Mouse (Mus musculus): Measurements from ENCODE around the gene Otoa.

Otoa gene

DNA sequence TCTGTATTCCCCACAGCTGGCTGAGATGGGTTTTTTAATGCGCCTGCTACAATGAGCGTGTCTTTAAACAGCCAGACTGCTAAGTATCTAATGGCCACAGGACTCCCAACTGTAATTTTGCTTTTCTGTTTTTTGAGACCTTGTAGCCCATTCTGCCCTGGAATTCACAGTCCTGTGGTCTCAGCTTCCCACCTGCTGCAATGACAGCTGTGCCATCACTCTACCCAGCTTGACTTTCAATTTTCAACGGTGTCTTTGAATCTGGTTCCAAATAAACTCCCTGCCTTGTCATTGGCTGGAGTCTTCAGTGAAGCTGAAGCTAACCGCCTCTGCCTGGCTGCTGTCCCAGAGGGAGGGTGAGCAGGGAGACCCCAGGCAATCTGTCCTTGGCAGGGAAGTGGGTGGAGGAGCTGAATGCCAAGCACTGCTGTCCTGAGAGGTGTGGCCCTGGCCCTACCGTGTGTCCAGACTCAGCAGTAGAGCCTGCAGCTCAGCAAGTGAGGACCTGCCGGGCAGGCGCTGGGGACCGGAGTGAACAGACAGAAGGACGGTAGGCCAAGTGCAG, 1.6 kb downstream of the Otoa start:
- DNase-seq: no peak

DNA sequence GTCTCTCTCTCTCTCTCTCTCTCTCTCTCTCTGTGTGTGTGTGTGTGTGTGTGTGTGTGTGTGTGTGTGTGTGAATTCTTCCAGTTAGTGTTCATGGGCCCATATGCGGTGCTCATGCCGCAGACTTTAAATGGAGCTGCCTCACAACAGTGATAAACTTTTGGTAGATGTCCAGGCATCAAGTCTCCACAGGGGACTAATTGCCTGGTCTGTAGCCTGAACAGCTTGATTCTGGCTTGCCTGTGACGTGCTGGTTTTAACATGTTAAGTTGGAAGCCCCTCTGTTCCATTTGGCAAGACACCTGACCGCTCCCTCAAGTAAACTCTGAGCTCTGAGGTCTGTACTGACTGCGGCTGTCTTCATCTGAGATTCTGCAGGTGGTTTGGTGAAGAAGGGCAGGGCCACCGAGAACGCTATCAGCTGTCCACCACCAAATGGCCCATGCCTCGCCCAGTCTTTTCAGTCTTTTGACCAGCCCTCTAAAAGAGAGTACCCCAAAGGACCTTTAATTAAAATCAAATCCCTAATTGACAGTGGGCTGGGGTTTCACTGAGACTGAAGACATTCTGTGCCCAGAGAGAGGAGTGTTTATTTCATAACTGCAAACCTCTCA, 3.5 kb downstream of the Otoa start:
- DNase-seq: no peak

DNA sequence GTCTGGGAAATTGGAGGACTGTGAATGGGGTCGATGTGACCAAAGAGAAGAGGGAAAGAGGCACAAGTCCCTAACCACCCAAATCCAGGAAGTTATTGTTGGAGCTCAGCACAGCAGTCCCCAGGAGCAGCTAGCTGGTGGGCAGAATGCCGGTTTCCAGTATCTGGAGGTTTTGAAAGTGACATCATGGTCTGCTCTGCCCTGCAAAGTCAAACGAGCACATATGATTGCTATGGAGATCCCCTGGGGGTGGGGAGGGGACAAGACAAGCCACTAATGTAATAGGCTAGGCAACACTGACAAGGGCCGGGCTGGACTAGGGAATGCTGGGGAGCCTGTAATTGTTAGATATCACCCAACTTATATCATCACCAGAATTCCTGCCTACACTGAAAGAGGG, 4.0 kb downstream of the Otoa start:
- DNase-seq: no peak

DNA sequence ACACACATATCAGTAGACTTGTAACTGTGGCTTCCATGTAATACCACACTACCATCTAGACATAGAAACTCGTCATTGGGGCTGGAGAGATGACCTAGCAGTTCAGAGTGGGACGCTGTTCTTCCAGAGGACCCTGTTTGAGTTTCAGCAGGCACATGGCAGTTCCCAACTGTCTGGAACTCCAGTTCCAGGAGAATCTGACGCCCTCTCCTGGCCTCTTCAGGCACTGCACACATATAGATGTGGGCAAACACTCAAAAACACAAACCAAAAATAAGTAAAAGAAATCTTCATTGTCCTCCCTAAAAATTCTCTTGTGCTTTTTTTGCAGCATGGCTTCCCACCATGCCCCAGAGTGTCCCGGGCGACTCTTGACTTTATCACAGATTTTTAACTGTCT, 7.3 kb downstream of the Otoa start:
- DNase-seq: peak; percentile 28

DNA sequence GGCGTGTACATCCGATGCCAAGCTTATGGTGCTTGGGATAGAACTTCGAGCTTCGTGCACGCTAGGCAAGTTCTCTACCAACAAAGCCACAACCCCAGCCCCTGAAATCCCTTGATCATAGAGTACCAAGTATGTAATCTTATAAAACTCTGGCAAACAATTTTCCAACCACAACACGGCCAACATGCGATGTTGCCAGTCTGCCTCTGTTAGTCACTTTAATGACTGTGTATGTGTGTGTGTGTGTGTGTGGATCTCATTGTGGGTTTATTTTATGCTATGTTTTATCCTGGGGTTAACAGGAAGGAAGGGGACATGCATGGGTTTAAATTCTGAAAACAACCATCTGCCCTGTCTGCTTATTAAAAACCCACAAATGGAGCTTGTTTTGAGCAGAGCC, 9.3 kb downstream of the Otoa start:
- no peak for DNase-seq

DNA sequence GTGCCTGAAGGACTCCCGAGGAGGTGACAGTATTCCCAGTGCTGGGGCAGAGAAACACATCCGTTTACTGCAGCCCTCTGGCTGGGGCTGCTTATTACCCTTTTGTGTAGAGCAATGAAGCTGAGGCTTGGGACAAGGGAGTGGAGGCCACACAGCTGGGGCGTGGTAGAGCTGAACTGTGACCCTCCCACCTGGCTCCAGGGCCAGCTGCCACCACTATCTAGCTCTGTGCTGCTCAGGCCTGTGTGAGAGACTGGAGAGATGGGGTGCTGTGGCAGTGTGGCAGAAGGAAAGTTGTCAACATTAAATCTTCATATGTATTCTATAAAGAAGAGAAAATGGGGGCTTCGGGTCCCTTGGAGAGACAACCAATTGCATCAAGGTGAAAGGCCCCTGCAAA, 11.6 kb downstream of the Otoa start:
- no peak for DNase-seq

DNA sequence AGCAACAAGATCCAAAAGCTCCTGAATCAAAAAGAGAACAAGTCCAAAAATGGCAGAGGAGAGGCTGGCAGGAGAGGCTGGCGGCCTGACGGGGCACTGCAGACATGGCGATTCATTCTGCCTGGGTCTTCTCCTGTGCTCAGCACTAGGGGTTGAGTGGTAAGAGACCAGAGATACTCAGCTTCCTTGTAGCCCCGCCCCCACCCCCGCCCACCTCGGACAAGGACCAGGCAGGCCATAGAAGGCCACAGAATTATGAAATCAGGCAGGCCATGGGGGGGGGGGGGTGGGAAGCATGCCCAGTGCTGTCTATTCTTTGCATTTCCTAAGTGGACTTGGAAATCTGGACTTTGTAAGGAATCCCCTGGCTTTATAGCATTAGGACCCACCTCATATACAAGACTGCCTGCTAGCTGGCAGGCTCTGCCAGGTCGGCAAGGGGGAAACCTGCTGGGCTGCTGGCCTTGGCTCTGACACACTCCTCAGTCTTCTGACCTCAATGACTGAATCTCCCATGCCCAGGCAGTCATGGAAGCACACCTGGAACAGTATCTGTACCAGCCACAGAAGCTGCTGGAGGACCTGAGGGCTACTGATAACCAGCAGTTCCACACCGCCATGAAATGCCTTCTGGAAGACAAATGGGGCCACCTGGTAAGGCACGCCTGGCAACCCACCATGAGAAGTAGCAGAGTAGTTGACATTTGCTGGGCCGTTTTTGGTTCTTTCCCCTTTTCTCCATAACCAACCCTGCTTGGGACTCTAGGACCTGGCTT, 17.4 kb downstream of the Otoa start:
- no peak for DNase-seq

DNA sequence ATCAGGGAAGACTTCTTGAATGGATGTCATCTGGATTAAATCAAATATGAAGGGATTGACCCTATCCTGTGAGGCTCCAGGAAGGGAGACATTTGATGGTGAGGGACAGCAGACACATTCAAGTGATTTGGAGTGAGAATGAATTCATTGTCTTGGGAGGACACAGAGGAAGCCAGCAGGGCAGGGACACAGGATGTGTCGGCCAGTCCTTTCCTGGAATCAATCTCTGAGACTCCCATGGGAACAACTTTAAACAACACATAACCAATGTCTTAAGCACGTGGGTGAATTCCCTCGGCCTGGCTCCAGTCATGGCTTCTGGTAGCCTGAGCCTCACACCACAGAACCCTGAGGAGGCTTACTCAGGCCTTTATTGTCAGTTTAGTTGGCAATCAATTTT, 26.4 kb downstream of the Otoa start:
- no peak for DNase-seq

DNA sequence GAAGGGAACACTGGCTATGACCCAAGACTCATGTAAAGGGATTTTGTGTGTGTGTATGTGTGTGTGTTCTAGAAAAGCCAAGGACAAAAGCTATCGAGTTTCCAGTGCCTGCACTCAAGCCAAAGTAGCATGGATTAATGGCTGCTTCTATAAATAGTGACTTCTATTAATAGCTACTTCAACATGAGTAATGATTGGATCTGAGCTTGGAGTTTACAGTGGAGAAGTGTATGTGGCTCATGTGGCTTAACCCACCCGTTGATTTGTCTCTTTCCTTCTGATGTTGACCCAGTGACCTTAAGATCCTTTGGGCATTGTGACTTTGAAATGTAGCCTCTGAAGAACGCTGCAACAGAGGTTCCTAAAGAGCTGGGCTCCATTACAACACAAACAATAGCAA, 29.9 kb downstream of the Otoa start:
- no peak for DNase-seq

DNA sequence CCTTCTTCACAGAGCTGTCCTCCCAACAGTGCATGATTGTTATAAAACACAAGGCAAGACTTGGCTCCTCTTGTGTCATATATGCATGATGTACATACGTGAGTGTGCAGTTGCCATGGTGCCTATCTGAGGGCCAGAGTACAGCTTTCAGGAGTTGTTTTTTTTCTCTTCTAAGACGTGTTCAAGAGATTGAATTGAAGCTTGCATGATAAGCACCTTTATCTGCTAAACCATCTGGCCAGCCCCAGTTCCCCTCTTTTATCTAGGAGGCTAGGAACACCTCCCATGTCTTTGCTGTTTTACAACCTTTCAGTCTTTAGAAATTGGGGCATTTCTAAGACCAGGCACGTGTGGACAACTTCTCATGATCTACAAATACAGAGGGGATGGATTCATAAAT, 30.3 kb downstream of the Otoa start:
- DNase-seq: no peak

DNA sequence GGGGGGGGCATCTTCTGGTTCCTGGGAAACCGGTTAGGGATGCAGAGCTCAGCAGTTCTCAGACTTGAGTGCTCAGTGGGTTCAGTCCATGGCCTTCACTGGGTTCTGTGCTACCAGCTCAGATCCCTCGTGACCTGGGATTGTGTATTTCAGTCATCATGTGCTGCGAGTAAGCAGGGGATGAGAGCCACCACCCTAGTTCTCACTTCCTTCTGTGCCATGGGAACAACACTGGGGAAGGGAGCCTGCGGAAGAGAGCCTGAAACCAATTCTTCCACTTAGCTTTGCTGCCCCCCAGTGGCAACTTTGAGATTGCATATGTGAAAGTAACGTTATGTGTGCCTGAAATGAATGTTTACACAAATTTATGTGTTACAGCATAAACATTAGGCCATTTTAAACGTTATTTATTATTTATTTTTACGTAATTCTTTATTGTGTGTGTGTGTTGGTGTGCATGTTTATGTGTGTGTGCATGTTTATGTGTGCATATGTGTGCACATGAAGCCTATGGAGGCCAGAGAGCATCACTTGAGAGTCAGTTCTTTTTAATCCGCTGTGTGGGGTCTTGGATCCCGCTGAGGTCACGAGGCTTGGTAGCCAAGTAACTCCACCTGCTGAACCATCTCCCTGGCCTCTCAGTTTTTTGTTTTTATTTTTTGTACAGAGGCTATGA, 38.8 kb downstream of the Otoa start:
- DNase-seq: peak; percentile 83

DNA sequence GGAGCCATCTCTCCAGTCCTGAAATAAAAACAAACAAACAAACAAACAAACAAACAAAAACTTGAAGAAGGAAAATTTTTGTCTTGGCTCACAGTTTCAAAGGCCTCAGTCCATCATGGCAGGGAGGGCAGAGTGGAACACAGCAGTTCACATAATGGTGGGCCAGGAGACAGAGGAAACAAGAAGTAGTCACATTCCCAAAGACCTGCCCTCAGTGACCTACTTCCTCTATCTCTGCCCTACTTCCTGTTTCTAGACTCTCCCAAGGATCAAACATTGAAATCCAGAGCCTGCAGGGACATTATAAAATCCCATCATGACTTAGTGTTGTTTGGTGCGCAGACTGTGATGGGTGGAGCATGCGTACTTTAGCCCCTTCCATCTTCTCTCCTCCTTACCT, 49.4 kb downstream of the Otoa start:
- DNase-seq: no peak

DNA sequence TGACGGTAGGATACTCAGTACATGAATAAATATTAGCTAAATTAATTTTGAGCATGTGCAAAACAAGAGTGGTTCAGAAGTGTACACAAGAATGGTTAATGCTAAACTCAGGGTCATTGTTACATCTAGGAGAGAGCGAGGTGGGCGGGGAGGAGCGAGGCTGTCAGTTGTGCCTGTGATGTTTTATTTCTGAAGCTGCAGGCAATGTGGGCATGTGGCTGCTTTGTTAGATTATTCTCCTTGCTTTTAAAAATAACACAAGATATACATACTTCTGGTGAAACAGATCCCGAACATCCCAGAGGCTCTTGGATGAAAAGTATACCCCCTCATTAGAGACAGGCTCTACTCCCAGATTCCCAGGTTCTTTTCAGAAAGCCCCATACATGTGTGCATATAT, 59.8 kb downstream of the Otoa start:
- no peak for DNase-seq

DNA sequence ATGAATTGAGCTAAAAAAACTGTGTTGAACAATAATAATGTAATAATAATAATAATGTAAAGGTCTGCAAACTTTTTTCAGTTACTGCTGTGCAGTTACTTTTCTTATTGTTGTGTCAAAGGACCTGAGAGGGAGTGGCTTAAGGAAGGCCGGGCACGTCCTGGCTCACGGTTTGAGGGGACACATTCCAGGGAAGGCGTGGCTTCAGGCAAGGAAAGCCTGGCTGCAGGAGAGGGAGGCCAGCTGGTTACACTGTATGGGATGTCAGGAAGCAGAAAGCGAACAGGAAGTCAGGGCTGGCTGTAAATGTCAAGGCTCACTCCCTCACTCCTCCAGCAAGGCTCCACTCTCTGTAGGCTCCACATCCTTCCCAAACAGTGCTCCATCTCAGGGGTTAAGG, 69.2 kb downstream of the Otoa start:
- DNase-seq: no peak

DNA sequence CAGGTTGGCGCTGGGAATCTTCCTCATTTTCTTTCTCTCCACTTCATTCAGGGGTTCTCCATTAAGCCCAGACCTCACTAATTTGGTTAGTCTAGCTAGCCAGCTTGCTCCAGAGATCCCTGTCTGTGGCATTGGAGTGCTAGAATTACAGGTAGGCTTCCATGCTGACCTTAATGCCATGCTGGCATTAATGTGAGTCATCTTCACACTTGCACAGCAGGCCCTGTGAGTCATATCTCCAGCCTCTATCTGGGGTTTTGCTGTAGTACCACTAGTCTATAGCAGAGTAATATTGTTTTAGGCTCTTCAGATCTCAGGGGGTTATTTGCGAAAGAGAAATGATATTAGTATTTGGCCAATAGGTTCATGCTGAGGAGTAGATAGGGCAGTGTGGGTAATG, 70.7 kb downstream of the Otoa start:
- DNase-seq: no peak

DNA sequence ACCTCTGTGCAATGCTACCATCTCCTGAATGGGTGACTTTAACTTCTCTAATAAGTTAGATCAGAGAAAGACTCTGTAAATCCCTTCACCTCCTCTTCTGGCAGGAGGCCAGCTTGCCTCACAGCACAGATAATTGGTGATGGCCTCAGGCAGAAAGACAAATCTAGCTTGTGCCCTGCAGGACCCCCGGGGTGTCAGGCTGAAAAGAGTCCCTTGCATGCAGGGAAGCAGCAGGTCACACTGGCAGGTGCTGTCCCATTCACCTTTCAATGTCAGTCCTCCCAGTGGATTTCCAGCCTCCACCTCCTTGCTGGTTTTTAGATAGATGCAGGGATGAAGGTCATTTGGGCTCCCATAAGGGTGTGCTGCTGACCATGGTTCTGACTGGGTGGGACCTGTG, 84.2 kb downstream of the Otoa start:
- no peak for DNase-seq

DNA sequence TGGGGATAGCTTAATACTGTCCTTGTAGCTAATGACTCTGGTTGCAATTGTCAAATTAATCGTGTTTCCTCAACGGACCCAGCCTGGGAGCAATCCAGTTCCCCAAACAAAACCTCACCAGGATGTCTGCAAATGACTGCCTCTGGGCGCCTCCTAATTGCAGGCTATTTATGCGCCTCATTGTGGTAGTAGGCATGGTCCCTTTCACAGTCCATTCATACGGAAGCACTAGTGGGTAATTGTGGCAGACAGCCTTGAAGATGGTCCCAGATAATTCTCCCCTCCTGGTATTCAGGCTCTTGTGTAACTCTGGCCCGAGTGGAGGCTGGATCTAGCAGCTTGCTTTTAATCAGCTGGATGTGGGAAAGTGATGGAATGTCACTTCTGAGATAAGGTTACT, 90.4 kb downstream of the Otoa start:
- no peak for DNase-seq

DNA sequence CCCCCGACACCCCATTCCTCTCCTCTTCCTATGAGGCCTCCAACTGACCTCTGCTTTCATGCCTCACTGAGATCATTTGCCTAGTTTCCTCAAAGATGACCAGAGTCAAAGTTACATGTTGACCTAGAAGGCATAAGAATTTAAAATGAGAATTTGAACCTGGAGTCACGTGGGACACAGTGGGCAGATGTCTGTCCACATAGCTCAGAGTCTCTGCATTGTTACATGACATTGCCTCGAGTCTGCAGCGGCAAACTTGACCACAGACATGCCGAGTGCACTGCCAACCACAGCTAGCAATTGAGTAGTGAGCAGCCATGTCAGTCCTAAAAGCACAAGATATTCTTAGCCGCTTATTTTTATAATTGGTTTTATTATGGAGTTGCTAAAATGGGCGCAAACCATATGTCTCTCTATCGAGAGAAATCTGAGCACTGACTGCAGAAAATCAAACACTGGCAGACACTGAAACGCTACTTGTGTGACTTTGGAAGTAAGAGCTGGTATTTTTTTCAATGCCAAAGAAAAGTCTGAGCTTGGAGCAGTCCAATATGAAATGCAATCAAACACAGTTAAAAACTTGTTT, 105.8 kb downstream of the Otoa start:
- no peak for DNase-seq

DNA sequence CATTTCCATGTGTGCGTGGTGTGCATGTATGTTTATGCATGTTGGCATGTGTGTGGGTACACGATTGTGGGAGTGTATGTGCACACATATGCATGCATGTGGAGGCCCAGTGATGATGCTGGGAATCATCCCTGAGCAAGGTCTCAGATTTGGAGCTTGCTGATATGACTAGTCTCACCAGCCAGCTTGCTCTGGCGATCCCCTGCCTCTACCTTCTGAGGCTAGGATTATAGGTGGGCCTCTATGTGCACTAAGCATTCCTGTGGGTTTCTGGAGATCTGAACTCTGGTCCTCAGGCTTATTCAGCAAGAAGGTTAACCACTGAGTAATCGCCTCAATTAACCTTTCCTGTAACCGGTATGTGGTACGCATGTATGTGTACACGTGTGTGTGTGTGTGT, 107.5 kb downstream of the Otoa start:
- no peak for DNase-seq

DNA sequence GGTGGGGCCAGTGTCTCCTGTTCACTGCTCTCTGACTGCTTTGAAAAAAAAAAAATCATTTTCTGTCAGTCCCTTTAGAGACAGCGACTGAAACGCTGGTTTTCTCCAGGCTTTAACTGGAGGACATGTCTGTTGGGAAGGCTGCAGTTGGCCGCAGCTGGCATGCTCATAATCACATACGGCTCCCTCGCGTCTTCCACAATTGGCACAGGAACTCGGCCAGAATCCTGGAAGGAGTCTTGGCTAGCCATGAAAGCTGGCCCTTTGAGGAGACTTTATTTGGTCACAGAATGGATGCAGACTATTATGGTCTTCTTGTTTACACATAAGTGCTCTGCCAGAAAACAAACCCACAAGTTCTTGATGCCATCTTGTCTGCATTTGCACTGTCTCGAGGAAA, 117.5 kb downstream of the Otoa start:
- DNase-seq: no peak

DNA sequence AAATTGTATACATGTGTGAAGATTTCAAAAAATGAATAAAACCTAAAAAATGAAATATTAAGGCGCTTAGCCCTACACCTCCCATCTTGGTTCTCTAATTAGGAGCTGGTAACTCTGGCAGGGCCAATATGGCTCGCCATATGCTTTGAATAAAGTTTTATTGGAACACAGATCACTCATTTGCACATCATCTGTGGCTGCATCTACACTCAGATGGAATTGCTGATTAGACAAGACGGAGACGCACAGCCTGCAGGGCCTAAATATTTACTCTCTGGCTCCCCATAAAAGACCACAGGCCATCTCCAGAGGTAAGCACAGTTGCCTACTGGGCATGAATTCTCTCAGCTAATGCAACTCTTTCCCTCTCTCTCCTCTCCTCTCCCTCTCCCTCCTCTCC, 130.4 kb downstream of the Otoa start:
- DNase-seq: no peak
